Mouse (Mus musculus): ENCODE data around the gene Eif4g1.

DNA sequence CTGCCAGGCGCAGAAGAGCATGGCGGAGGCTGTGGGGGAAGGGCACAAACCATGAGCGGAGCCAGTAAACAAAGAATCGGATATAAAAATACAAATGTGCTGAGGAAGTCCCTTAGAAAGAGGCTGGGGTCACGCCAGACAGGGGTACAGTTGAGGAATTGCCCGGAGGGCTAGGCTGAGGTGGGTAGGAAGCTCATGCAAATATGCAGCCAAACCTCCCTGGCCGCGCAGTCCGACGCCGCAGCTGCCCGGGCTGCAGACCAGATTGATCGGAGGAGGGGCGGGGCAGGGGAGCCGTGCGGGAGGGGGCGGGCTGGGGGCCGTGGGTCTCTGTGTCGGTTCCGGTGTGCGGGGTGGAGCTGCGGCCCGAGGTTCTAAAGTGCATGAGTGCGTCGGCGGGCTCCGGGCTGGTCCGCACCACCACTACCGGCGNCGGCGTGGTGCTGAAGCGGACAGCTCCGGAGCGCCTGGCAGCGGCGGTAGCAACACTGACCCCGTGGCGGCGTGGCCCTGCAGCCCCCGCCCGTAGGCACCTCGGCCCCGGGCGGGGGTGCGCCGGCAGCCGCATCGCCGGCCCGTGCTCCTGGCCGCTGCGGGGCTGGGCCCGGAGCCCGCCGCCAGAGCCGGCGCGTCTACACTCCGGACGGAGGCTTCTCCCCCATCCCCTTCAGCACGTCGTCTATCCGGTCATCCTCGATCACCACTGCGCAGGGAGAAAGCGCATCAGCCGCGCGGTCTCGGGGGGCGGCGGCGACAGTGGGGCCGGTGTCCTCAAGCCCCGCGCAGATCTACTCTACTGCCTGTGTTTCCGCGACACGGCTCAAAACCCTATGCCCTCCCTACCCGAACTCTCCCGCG lies 48.3 kb upstream of the Eif4g1 start:
- no peak for TF ChIP-seq CTCF (IDR thresholded peaks at IDR 0.05; ENCODE audit: low read depth)
- no peak for TF ChIP-seq EP300 (IDR thresholded peaks at IDR 0.05; ENCODE audit: low read depth)
